Mouse (Mus musculus): ENCODE measurements around the gene Psma6.

- TF ChIP-seq CTCF (conservative IDR thresholded peaks at IDR 0.05; ENCODE audit: low read length), result no peak
- no peak for TF ChIP-seq NANOG (IDR thresholded peaks at IDR 0.05; ENCODE audit: borderline replicate concordance, low read length)
Measured at GRCm38 (mm10) chr12:55456893-55457292, 72.9 kb downstream of the Psma6 start.

Measured in E14TG2a.4 (cell line).